Mouse (Mus musculus) thymus, postnatal 4 days (tissue): Measurements from ENCODE around the gene Olfr1441.

ENCODE experiments used
- DNase-seq: peaks from one replicate; pipeline ENCODE4 v3.0.0; 2021

Olfr1441 gene

GRCm38 (mm10) chr19:12463722-12464035 lies 46.4 kb downstream of the Olfr1441 start:
- no peak for DNase-seq

- DNase-seq: no peak
These were observed 46.9 kb downstream of the Olfr1441 start for GRCm38 (mm10) chr19:12464127-12464526.

GRCm38 (mm10) chr19:12464674-12465073 lies 47.4 kb downstream of the Olfr1441 start:
- DNase-seq: no peak

GRCm38 (mm10) chr19:12465530-12466144 lies 48.4 kb downstream of the Olfr1441 start:
- DNase-seq: no peak

GRCm38 (mm10) chr19:12466204-12466603 lies 49.0 kb downstream of the Olfr1441 start:
- DNase-seq: peak; percentile 69

- DNase-seq: peak; percentile 56
These were observed 50.2 kb downstream of the Olfr1441 start for GRCm38 (mm10) chr19:12467436-12467835.

- DNase-seq: no peak
These were observed 54.6 kb downstream of the Olfr1441 start for GRCm38 (mm10) chr19:12471866-12472265.

- no peak for DNase-seq
These were observed 55.2 kb downstream of the Olfr1441 start for GRCm38 (mm10) chr19:12472381-12472976.
